Mouse (Mus musculus) hindbrain, embryonic 10.5 days (tissue): ENCODE measurements around the gene N4bp2. TPM values are rescaled to one million over a fixed set of nuclear protein-coding genes. Genes with fewer than 3 reads are reported as not detected.

Experiments
- DNase-seq: peaks from one replicate; pipeline ENCODE4 v3.0.0-alpha.2; 2017; ENCODE audit warnings: low spot score
- H3K27ac ChIP-seq: fragments of 300-500 bp; sonication (generic); 2 replicates; pipeline ENCODE4 v1.5.1; 2016; ENCODE audit warnings: mild to moderate bottlenecking, moderate library complexity
- H3K27me3 ChIP-seq: fragments of 300-500 bp; sonication (generic); 2 replicates; pipeline ENCODE4 v1.6.1; 2016; ENCODE audit warnings: mild to moderate bottlenecking; ENCODE audit not compliant: poor library complexity, insufficient read depth, severe bottlenecking
- H3K36me3 ChIP-seq: fragments of 300-500 bp; sonication (generic); 2 replicates; pipeline ENCODE4 v1.6.1; 2016; ENCODE audit warnings: mild to moderate bottlenecking, moderate library complexity
- H3K4me1 ChIP-seq: fragments of 300-500 bp; sonication (generic); replicated peaks from 2 replicates; pipeline ENCODE4 v1.6.1; 2016; ENCODE audit warnings: mild to moderate bottlenecking
- H3K4me3 ChIP-seq: fragments of 300-500 bp; sonication (generic); 2 replicates; pipeline ENCODE4 v1.5.1; 2016; ENCODE audit warnings: mild to moderate bottlenecking, moderate library complexity
- H3K9me3 ChIP-seq: fragments of 300-500 bp; sonication (generic); 2 replicates; pipeline ENCODE4 v1.6.1; 2016; ENCODE audit warnings: mild to moderate bottlenecking, moderate library complexity
- WGBS: fragments of 180-500 bp; shearing (Covaris S2); methylation state at CpG from one replicate; pipeline ENCODE4 v1.1.7; 2016; 5-methylcytosine and 5-hydroxymethylcytosine counted together
- polyA plus RNA-seq: library from polyadenylated mRNA; unstranded; fragments of >200 nt; fragmentation: Nextera tagmentation; extraction: Ambion mirVana; gene quantifications from 2 replicates; pipeline ENCODE4 v1.2.1, GENCODE M21; 2016

Gene N4bp2
- polyA plus RNA-seq, 1 experiment from 2014 or later, result 21.6 TPM

- WGBS, result 84% methylated on average over 12 of the region's 12 CpGs
Observed at GRCm38 (mm10) chr5:65863349-65863749, 100.0 kb downstream of the N4bp2 start.

GRCm38 (mm10) chr5:65864486-65864885 is 101.2 kb downstream of the N4bp2 start:
- no peak for DNase-seq
- Histone ChIP-seq H3K4me3 (no peak overlapping the region), H3K36me3 (no peaks in the 10 kb centered on the region), H3K4me1 (peaks cover 6% of the 10 kb centered on the region; the same call in 1 of the 2 replicates), H3K27ac (no peak overlapping the region), H3K27me3 (no peaks in the 10 kb centered on the region), H3K9me3 (no peaks in the 10 kb centered on the region)
- 94% methylated on average over 7 of the region's 7 CpGs for WGBS

More at GRCm38 (mm10) chr5:65863349-65863749, 100.0 kb downstream of the N4bp2 start:
- Histone ChIP-seq H3K9me3 (no peaks in the 10 kb centered on the region), H3K27ac (no peak overlapping the region), H3K36me3 (no peaks in the 10 kb centered on the region), H3K4me3 (no peak overlapping the region), H3K4me1 (peaks cover 7% of the 10 kb centered on the region; the same call in 1 of the 2 replicates), H3K27me3 (no peaks in the 10 kb centered on the region)
- DNase-seq, result no peak

GRCm38 (mm10) chr5:65864946-65865345 is 101.6 kb downstream of the N4bp2 start:
- 86% methylated on average over 3 of the region's 3 CpGs for WGBS
- H3K4me1 ChIP-seq, result peaks cover 6% of the 10 kb centered on the region; the same call in 1 of the 2 replicates
- no peak for DNase-seq
- H3K36me3 ChIP-seq, result no peaks in the 10 kb centered on the region
- no peak overlapping the region for H3K4me3 ChIP-seq
- H3K27ac ChIP-seq, result no peak overlapping the region
- H3K9me3 ChIP-seq, result no peaks in the 10 kb centered on the region
- no peaks in the 10 kb centered on the region for H3K27me3 ChIP-seq

GRCm38 (mm10) chr5:65866591-65866990 is 103.3 kb downstream of the N4bp2 start:
- DNase-seq, result no peak
- no peaks in the 10 kb centered on the region for H3K9me3 ChIP-seq
- no peak overlapping the region for H3K27ac ChIP-seq
- no peaks in the 10 kb centered on the region for H3K27me3 ChIP-seq
- H3K36me3 ChIP-seq, result no peaks in the 10 kb centered on the region
- no peak overlapping the region for H3K4me3 ChIP-seq
- WGBS, result 83% methylated on average over 6 of the region's 6 CpGs
- H3K4me1 ChIP-seq, result no peaks in the 10 kb centered on the region

- Histone ChIP-seq H3K4me3 (no peak overlapping the region), H3K27ac (no peak overlapping the region), H3K4me1 (no peaks in the 10 kb centered on the region), H3K27me3 (no peaks in the 10 kb centered on the region), H3K36me3 (no peaks in the 10 kb centered on the region), H3K9me3 (no peaks in the 10 kb centered on the region)
- no peak for DNase-seq
- 87% methylated on average over 7 of the region's 7 CpGs for WGBS
Observed at GRCm38 (mm10) chr5:65867380-65868116, 104.2 kb downstream of the N4bp2 start.

- Histone ChIP-seq H3K4me3 (no peak overlapping the region), H3K9me3 (no peaks in the 10 kb centered on the region), H3K4me1 (no peaks in the 10 kb centered on the region), H3K27me3 (no peaks in the 10 kb centered on the region), H3K27ac (no peak overlapping the region), H3K36me3 (no peaks in the 10 kb centered on the region)
- 75% methylated on average over 3 of the region's 3 CpGs for WGBS
- DNase-seq, result no peak
Observed at GRCm38 (mm10) chr5:65868419-65868818, 105.1 kb downstream of the N4bp2 start.

- Histone ChIP-seq H3K4me3 (no peak overlapping the region), H3K9me3 (no peaks in the 10 kb centered on the region), H3K27ac (no peak overlapping the region), H3K4me1 (no peaks in the 10 kb centered on the region), H3K27me3 (no peaks in the 10 kb centered on the region), H3K36me3 (no peaks in the 10 kb centered on the region)
- WGBS, result 91% methylated on average over 4 of the region's 4 CpGs
- DNase-seq, result no peak
Observed at GRCm38 (mm10) chr5:65869660-65870059, 106.3 kb downstream of the N4bp2 start.

GRCm38 (mm10) chr5:65871276-65871875 is 108.1 kb downstream of the N4bp2 start:
- no peaks in the 10 kb centered on the region for H3K27me3 ChIP-seq
- no peak for DNase-seq
- no peaks in the 10 kb centered on the region for H3K4me1 ChIP-seq
- H3K9me3 ChIP-seq, result no peaks in the 10 kb centered on the region
- no peak overlapping the region for H3K4me3 ChIP-seq
- H3K36me3 ChIP-seq, result no peaks in the 10 kb centered on the region
- 90% methylated on average over 13 of the region's 13 CpGs for WGBS
- no peak overlapping the region for H3K27ac ChIP-seq

- no peak overlapping the region for H3K4me3 ChIP-seq
- no peak for DNase-seq
- 83% methylated on average over 4 of the region's 4 CpGs for WGBS
- H3K36me3 ChIP-seq, result no peaks in the 10 kb centered on the region
- H3K27me3 ChIP-seq, result no peaks in the 10 kb centered on the region
- no peaks in the 10 kb centered on the region for H3K9me3 ChIP-seq
- no peaks in the 10 kb centered on the region for H3K4me1 ChIP-seq
- no peak overlapping the region for H3K27ac ChIP-seq
Observed at GRCm38 (mm10) chr5:65873212-65873611, 109.9 kb downstream of the N4bp2 start.

- Histone ChIP-seq H3K27ac (no peak overlapping the region), H3K4me1 (no peaks in the 10 kb centered on the region), H3K27me3 (no peaks in the 10 kb centered on the region), H3K36me3 (no peaks in the 10 kb centered on the region), H3K4me3 (no peak overlapping the region), H3K9me3 (no peaks in the 10 kb centered on the region)
- DNase-seq, result no peak
- WGBS, result 92% methylated on average over 7 of the region's 7 CpGs
Observed at GRCm38 (mm10) chr5:65875269-65875668, 111.9 kb downstream of the N4bp2 start.

GRCm38 (mm10) chr5:65878367-65878766 is 115.0 kb downstream of the N4bp2 start:
- WGBS, result 78% methylated on average over 3 of the region's 3 CpGs
- Histone ChIP-seq H3K4me3 (no peak overlapping the region), H3K4me1 (0 out of 2 replicates have a peak, but pooled peaks cover 7% of the 10 kb centered on the region), H3K27me3 (no peaks in the 10 kb centered on the region), H3K36me3 (no peaks in the 10 kb centered on the region), H3K9me3 (no peaks in the 10 kb centered on the region), H3K27ac (no peak overlapping the region)
- DNase-seq, result no peak
